Mouse (Mus musculus) erythroid progenitor cell, adult 5-6 weeks (primary cell): Measurements from ENCODE around the gene Abhd2. TPM values are rescaled to one million over a fixed set of nuclear protein-coding genes. Genes with fewer than 3 reads are reported as not detected.
"Not testable (repeated sequence)": the region's sequence is repeated elsewhere in the genome, so short reads cannot be mapped to it uniquely, and the experiment has no call there.

Experiments
- ATAC-seq: replicated peaks from 2 replicates; pipeline ENCODE4 v1.8.0; 2016; ENCODE audit warnings: moderate number of reproducible peaks, mild to moderate bottlenecking, moderate TSS enrichment, inconsistent platforms; ENCODE audit not compliant: poor library complexity, low FRiP score, severe bottlenecking
- total RNA-seq, 2 experiments: library from RNA; stranded (forward) in 1 of 2; stranded (reverse) in 1 of 2; fragments of 150-400 nt in 1 of 2; fragments of 186-747, 209-891 nt in 1 of 2; gene quantifications; 2 replicates each; pipeline versions ENCODE4 v1.2.3 to v1.2.4; 2015 to 2017; ENCODE audit warnings: low replicate concordance in 2 of 2

The Abhd2 gene
- total RNA-seq, 2 experiments from 2014 or later, result 21.9 to 39.0 TPM

GRCm38 (mm10) chr7:79262478-79262877, 10.5 kb upstream of the Abhd2 start:
- ATAC-seq, result no peak

DNA sequence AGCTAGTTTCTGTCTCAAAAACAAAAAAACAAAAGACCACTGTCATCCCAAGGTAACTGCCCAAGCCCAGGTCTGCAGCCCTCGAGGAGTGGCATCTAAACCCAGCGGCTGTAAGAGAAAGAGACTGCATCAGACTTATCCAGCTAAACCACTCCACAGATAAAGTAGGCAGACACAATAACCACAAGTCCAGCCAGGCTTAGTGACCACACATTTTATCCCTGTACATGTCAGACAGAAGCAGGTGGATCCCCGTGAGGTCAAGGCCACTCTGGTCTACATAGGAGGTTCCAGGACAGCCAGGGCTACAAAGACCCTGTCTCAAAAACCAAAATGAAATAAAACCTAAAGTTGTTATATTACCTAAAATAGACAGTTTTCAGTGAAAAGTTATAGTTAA, 9.2 kb upstream of the Abhd2 start:
- ATAC-seq, result no peak

GRCm38 (mm10) chr7:79266228-79266627, 6.8 kb upstream of the Abhd2 start:
- ATAC-seq, result no peak

- no peak for ATAC-seq
Measured at GRCm38 (mm10) chr7:79267690-79268388, 5.2 kb upstream of the Abhd2 start.

GRCm38 (mm10) chr7:79268897-79269296, 4.1 kb upstream of the Abhd2 start:
- no peak for ATAC-seq

DNA sequence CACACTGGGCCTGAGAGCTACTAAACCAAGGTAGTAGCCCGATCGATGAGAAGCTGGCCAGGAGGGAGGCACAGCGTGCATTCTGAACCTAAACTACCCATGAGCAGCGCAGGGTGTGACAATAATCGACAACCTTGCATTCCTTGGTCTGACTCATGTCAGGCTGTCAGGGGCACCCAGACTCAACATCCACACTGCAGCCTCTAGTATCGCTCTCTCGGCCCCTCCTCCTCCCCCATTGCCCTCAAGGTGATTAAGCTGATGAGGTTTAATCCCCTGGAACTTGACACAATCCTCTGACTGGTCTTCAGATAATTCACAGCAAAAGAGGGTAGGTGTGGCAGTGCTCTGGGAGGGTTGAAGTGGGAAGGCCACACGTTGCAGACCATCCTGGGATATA, 3.6 kb upstream of the Abhd2 start:
- no peak for ATAC-seq

- ATAC-seq, result no peak
Measured at GRCm38 (mm10) chr7:79269866-79270265, 3.1 kb upstream of the Abhd2 start.

DNA sequence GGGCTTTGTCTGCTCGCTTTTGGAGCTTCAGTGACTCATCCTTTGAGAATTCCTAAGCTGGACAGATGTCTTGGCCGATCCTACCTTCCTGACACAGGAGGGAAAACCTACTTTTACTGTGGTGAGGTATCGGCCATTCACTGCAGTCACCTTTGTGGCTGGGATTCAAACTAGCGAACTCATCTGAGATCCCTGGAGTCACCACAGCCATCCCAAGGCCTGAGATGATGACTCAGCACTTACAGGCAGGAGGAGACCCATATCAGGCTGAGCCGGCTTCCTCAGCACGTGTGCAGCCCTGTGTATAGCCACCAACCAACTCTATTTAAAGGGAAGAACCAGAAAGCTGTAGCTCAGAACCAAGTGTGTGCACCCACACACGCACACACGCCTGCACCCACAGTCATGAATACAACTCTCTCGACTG, 2.0 kb upstream of the Abhd2 start:
- peak; percentile 55 for ATAC-seq

DNA sequence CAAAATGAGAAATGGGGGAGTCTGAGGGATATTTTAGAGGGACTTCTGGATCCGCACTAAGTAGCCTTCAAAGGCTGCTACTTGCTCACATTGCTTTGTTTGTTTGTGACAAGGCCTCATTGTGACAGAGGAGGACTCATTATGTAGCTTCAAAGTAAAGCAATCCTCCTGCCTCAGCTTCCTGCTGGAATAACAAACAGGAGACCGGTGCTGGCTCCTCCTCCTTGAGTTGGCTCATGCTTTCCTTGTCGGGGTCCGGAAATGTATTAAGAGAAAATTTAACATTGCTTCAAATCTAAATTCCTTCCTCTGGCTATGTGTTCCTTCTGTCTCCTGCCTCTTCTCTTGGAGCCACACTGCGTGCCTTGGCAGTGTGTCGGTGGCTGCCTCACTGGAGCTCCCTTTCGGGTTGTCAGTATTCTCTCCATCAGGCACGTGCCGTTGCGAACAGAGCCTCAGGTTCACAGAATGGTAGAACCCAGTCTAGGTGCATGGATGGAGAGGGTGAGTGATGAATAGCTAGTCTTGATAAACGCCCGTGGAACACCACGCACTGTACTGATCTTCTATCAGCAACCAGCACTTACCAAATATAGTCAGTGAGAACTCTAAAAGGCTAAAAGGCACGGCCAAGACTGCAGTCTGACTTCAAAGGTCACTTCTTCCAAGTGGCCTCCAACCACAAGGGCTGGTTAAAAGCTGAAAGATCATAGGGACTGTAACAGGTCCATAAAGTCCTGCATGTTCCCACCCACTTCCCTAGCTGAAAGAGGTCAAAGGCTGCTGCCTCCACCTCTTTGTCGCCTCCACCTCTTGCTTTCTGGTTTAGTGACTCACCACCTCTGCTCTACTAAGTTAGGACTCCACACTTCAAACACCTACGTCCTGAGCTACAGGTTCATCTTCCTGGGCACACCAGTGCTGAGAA, 874 bp upstream of the Abhd2 start:
- peak; percentile 27 for ATAC-seq

DNA sequence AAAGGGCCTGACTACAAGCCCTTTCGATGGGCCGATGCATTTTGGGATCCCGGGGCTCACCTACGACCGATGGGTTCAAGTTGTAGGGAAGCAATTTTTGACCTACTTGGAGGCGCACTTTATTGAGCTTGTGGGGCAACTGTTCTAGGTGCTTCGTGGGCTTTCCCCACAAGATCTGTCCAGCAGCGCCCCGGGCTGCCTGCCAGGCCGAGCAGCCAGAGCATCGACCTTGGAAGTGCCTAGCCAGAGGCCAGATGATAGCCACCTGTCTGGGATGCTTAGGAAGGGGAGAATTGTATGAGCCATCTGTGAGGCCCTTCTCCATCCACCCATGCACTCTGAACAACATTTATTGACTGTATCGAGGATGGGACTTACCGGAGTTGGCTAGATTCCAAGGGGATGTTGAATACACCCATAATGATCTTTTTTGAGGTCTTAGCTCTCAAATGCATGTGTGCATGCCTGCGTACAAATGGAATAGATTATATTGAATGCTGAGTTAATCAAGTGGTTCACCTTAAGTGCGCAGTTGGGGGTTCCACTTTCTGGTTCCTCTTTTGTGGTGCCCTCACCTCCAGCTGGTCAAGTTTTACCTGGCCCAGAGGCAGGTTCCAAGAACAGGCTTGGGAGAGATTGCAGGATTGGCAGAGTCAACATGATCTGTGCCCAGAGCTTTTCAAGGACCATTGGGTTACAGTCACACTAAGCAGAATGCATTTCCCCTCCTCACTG, 906 bp downstream of the Abhd2 start:
- ATAC-seq, result 0 out of 2 replicates have a peak, but pooled peaks have one; percentile 2

DNA sequence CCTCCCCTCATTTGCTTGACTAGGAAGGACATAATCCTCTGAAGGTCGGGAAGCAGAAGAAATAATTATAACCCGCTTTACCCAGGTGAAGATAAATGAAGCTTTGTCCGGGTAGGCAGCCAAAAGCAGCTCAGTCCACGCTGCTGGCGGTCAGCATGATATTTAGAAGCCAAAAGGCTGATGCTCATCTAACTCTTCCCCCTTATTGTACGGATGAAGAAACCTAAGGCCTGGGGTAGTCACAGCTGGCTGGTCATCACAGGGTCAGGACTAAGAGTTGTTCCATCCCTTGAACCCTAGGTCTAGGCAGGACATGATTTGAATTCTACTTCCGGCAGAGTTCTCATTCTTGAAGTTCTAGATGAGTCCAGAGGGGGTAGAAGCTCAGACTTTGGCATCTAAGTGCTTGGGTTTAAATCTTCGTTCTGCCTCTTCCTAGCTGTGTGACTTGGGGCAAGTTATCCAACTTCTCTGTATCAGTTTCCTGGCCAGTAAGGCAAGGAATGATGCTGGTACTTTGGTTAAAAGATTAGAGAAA, 1.5 kb downstream of the Abhd2 start:
- no peak for ATAC-seq

GRCm38 (mm10) chr7:79275345-79275744, 2.3 kb downstream of the Abhd2 start:
- no peak for ATAC-seq

GRCm38 (mm10) chr7:79278432-79278831, 5.4 kb downstream of the Abhd2 start:
- ATAC-seq, result no peak

- ATAC-seq, result 0 out of 2 replicates have a peak, but pooled peaks have one; percentile 31
Measured at GRCm38 (mm10) chr7:79279376-79280029, 6.5 kb downstream of the Abhd2 start.

DNA sequence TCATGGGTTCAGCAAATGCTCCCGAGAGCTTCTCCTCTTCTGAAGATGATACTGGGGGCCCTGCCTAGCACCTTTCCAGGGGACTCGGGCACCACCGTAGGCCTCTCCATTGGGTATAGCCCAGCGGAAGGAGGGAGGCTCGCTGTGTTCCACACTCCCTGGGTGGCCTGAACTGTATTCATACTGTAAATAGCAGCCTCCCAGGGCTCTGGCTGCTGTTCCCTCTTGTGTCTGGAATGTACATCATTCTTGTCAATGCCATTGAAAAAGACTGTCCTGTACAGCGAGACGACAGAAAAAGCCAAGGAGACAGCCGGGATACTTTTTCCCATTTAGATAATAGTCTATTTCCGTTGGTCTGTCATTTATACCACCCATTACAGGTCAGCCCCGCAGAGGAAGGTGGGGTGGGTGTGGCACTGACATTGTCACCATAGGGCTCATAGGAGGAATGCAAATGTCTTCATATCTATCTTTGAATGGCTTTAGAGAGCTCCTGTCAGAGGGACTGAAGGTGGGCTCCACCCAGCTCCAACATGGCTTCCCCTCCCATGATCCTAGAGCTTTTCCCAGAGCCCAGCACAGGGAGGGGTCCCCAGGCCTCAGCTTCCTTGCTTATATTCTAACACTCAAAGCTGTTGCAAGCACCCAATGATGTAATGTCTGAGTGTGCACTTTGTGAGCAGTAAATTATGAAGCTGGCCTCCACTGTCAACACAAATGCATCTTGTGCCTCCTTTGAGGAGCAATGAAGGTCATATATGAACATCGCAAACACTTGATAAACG, 10.1 kb downstream of the Abhd2 start:
- no peak; the same call in 1 of the 2 replicates for ATAC-seq

DNA sequence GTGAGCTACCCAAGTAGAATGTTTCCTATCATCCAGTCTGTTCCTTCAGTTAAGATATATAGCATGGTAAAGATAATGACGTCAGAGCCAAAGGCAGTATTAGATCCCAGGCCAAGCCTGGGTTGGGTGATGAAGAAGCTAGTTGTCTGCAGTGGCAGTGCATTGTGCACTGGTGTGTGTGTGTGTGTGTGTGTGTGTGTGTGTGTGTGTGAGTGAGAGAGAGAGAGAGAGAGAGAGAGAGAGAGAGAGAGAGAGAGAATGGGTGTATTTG, 10.6 kb downstream of the Abhd2 start:
- not testable (repeated sequence) for ATAC-seq

DNA sequence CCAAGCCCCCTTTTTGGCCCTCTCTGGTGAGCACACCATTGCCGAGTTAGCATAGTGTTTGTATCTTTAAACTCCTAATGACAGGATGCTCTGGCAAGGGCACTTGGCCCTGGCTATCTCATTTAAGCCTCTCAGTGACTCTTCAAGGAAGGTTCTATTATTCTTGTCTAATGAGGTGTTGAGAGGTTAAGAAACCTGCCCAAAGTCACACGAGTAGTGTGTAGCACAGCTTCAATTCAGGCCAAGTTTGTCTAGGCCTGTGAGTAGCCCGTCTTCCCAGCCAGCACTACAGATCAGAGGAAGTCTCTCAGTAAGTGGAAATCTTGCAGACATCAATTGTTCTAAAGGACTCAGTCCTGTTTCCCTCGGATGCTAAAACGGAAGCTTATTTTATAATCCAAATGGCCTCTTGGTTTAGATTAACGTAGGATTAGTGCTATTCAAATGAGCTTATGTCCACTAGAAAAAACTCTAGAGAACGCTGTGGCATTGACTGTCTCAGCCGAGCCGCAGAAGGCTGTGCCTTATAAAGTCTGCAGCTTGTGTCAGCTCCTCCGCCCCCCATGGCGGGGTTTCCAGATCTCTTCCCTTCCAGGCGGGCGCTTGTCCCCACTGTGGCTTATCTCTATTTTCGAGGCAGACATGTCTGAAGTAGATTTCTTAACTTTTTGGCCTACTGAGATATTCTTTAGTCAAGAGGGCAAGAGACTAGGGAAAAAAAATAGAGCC, 11.3 kb downstream of the Abhd2 start:
- peak; percentile 60 for ATAC-seq

DNA sequence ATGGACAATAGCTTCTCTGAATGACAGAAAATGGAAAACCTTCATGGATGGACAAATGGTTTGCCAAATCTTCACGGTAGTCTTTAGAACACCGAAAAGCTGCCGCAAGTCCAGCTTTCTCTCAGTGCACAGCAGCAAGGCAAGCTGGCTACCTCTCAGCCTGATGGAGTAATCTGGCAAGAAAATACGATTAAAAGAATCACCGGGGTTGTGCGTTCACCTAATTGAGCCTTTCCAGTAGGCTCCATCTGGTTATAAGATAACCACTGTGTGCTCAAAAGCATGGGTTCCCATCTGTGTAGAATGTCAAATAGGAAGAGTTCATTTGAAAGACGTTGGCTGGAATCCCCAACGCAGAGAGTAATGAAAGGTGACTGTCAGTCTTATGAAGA, 11.9 kb downstream of the Abhd2 start:
- ATAC-seq, result no peak
